Mouse (Mus musculus) lung, embryonic 16.5 days (tissue): ENCODE measurements around the gene Gid4. TPM values are rescaled to one million over a fixed set of nuclear protein-coding genes. Genes with fewer than 3 reads are reported as not detected.

Source experiments
- ATAC-seq: fragments of 200-750 bp; cut with Nextera tagmentation; 2 replicates; pipeline ENCODE4 v1.8.0; 2017; ENCODE audit warnings: low read depth, mild to moderate bottlenecking, moderate library complexity
- H3K27ac ChIP-seq: fragments of 300-500 bp; sonication (generic); 2 replicates; pipeline ENCODE4 v1.5.1; 2014; ENCODE audit warnings: mild to moderate bottlenecking, control low read depth, low read length
- H3K27me3 ChIP-seq: fragments of 300-500 bp; sonication (generic); 2 replicates; pipeline ENCODE4 v1.6.1; 2014; ENCODE audit warnings: low read depth, low read length, mixed read lengths; ENCODE audit not compliant: control insufficient read depth, insufficient read depth
- H3K36me3 ChIP-seq: fragments of 300-500 bp; sonication (generic); 2 replicates; pipeline ENCODE4 v1.6.1; 2014; ENCODE audit warnings: low read length; ENCODE audit not compliant: control insufficient read depth, insufficient read depth
- H3K4me1 ChIP-seq: fragments of 300-500 bp; sonication (generic); replicated peaks from 2 replicates; pipeline ENCODE4 v1.6.1; 2014; ENCODE audit warnings: low read length, mixed read lengths; ENCODE audit not compliant: control insufficient read depth, insufficient read depth
- H3K4me2 ChIP-seq: fragments of 300-500 bp; sonication (generic); 2 replicates; pipeline ENCODE4 v1.6.1; 2014; ENCODE audit warnings: low read depth, low read length, control low read depth
- H3K4me3 ChIP-seq: fragments of 300-500 bp; sonication (generic); 2 replicates; pipeline ENCODE4 v1.5.1; 2014; ENCODE audit warnings: mild to moderate bottlenecking, low read length, control low read depth
- H3K9ac ChIP-seq: fragments of 300-500 bp; sonication (generic); 2 replicates; pipeline ENCODE4 v1.6.1; 2014; ENCODE audit warnings: low read length, control low read depth
- H3K9me3 ChIP-seq: fragments of 300-500 bp; sonication (generic); 2 replicates; pipeline ENCODE4 v1.6.1; 2016; ENCODE audit warnings: low read length; ENCODE audit not compliant: control insufficient read depth
- WGBS: fragments of 180-500 bp; shearing (Covaris S2); extraction: QIAGEN DNeasy Blood & Tissue Kit; methylation state at CpG from one replicate; pipeline ENCODE4 v1.1.7; 2014; 5-methylcytosine and 5-hydroxymethylcytosine counted together
- polyA plus RNA-seq: library from polyadenylated mRNA; unstranded; fragments of >200 nt; fragmentation: Nextera tagmentation; extraction: Ambion mirVana; gene quantifications from 2 replicates; pipeline ENCODE4 v1.2.1, GENCODE M21; 2015

Gid4 gene
- 21.0 and 22.3 TPM in 2 replicates for polyA plus RNA-seq

DNA sequence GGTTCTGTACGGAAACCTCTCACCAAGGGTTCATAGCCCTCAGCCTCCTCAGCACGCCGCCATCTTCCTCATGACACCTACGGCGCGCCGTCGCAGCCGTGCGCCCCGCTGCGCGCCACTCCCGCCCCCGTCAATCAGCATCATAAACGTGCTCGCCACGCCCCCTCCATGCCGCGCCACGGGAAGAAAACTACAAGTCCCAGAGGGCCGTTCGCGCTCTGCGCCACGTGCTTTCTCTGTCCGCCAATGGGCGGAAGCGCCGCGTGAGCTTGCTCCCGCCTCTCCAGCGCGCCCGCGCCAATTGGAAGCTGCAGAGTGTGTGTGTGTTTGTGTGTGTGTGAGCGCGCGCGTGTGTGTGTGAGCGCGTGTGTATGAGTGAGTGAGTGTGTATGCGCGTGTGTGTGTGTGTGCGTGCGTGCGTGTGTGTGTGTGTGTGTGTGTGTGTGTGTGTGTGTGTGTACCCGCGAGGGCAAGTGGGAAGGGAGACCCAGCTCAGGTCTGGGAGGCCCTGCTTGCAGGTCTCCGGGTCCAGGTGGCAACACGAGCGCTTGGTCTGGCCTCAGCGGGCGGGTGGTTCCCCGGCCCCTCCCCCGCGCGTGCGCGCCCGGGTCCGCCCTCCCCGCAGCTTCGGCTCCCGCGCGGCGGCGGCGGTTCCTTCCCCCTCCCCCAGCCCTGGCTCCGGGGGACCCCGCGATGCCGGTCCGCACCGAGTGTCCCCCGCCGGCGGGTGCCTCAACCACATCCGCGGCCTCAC, at the start of gene Gid4:
Gid4 (plus strand) TSS at position 183 of the 754 bp plus-strand sequence.
- Histone ChIP-seq H3K4me2 (peak within 1 kb of the TSS; percentile 82), H3K36me3 (no peaks in the 10 kb centered on the region), H3K27ac (peak within 1 kb of the TSS; percentile 82), H3K9me3 (no peaks in the 10 kb centered on the region), H3K4me3 (peak within 1 kb of the TSS; percentile 64), H3K4me1 (peaks cover 18% of the 10 kb centered on the region), H3K27me3 (no peaks in the 10 kb centered on the region), H3K9ac (peak within 1 kb of the TSS; percentile 98)
- 0% methylated on average over 45 of the region's 81 CpGs for WGBS
- ATAC-seq = peak; percentile 97

GRCm38 (mm10) chr11:60367256-60367655, 49.7 kb upstream of the Gid4 start:
- H3K4me2 ChIP-seq = no peak overlapping the region
- no peaks in the 10 kb centered on the region for H3K9me3 ChIP-seq
- H3K4me3 ChIP-seq = no peak overlapping the region
- no peak for ATAC-seq
- no peaks in the 10 kb centered on the region for H3K27me3 ChIP-seq
- WGBS = 46% methylated on average over 3 of the region's 3 CpGs
- H3K9ac ChIP-seq = no peak overlapping the region
- H3K27ac ChIP-seq = no peak overlapping the region
- peaks cover 4% of the 10 kb centered on the region; the same call in 1 of the 2 replicates for H3K4me1 ChIP-seq
- no peaks in the 10 kb centered on the region for H3K36me3 ChIP-seq

GRCm38 (mm10) chr11:60368909-60369308, 48.0 kb upstream of the Gid4 start:
- Histone ChIP-seq H3K9me3 (no peaks in the 10 kb centered on the region), H3K4me2 (no peak overlapping the region), H3K4me3 (no peak overlapping the region), H3K27ac (no peak overlapping the region), H3K4me1 (peaks cover 4% of the 10 kb centered on the region; the same call in 1 of the 2 replicates), H3K9ac (no peak overlapping the region), H3K36me3 (no peaks in the 10 kb centered on the region), H3K27me3 (no peaks in the 10 kb centered on the region)
- WGBS = 66% methylated on average over 4 of the region's 4 CpGs
- no peak for ATAC-seq

DNA sequence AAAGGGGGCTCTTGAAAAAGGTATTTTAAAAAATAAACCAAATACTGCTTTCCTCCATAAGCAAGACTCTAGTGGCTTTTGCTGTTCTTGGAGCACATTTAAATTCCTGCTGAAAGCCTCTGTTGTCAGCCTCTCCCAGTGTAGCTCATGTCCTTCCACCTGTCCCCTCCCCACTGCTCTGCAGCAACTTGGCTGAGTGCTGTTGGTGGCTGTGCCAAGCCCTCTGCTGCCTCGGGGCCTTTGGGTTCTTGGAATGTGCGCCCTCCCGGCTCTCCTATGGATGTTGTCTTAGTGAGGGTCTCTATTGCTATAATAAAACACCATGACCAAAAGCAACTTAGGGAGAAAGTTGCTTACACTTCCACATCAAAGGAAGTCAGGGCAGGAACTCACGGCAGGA, 47.5 kb upstream of the Gid4 start:
- no peaks in the 10 kb centered on the region for H3K36me3 ChIP-seq
- H3K9ac ChIP-seq = no peak overlapping the region
- WGBS = 58% methylated on average over 4 of the region's 4 CpGs
- H3K4me3 ChIP-seq = no peak overlapping the region
- peaks cover 4% of the 10 kb centered on the region; the same call in 1 of the 2 replicates for H3K4me1 ChIP-seq
- no peaks in the 10 kb centered on the region for H3K27me3 ChIP-seq
- no peak overlapping the region for H3K4me2 ChIP-seq
- no peak for ATAC-seq
- no peak overlapping the region for H3K27ac ChIP-seq
- no peaks in the 10 kb centered on the region for H3K9me3 ChIP-seq

- Histone ChIP-seq H3K27ac (no peak overlapping the region), H3K9ac (no peak overlapping the region), H3K4me2 (no peak overlapping the region), H3K4me3 (no peak overlapping the region), H3K27me3 (no peaks in the 10 kb centered on the region), H3K36me3 (no peaks in the 10 kb centered on the region), H3K9me3 (no peaks in the 10 kb centered on the region), H3K4me1 (peaks cover 4% of the 10 kb centered on the region; the same call in 1 of the 2 replicates)
- ATAC-seq = no peak
- 83% methylated on average over 13 of the region's 13 CpGs for WGBS
Measured at GRCm38 (mm10) chr11:60370431-60370830, 46.5 kb upstream of the Gid4 start.

GRCm38 (mm10) chr11:60374481-60374880, 42.5 kb upstream of the Gid4 start:
- no peak for ATAC-seq
- Histone ChIP-seq H3K36me3 (no peaks in the 10 kb centered on the region), H3K4me1 (no peaks in the 10 kb centered on the region), H3K9me3 (no peaks in the 10 kb centered on the region), H3K4me2 (no peak overlapping the region), H3K4me3 (no peak overlapping the region), H3K27ac (no peak overlapping the region), H3K9ac (no peak overlapping the region), H3K27me3 (no peaks in the 10 kb centered on the region)
- WGBS = 72% methylated on average over 6 of the region's 6 CpGs

GRCm38 (mm10) chr11:60383518-60383917, 33.4 kb upstream of the Gid4 start:
- Histone ChIP-seq H3K4me2 (no peak overlapping the region), H3K4me1 (no peaks in the 10 kb centered on the region), H3K4me3 (no peak overlapping the region), H3K9me3 (no peaks in the 10 kb centered on the region), H3K9ac (no peak overlapping the region), H3K27ac (no peak overlapping the region), H3K27me3 (no peaks in the 10 kb centered on the region), H3K36me3 (no peaks in the 10 kb centered on the region)
- 79% methylated on average over 6 of the region's 6 CpGs for WGBS
- ATAC-seq = no peak

GRCm38 (mm10) chr11:60384762-60385421, 32.1 kb upstream of the Gid4 start:
- H3K27ac ChIP-seq = no peak overlapping the region
- H3K4me1 ChIP-seq = no peaks in the 10 kb centered on the region
- H3K4me3 ChIP-seq = no peak overlapping the region
- no peaks in the 10 kb centered on the region for H3K36me3 ChIP-seq
- H3K4me2 ChIP-seq = 0 out of 2 replicates have a peak overlapping the region, but pooled peaks have one; percentile 8
- H3K9me3 ChIP-seq = no peaks in the 10 kb centered on the region
- H3K9ac ChIP-seq = no peak overlapping the region
- ATAC-seq = no peak
- no peaks in the 10 kb centered on the region for H3K27me3 ChIP-seq
- 4% methylated on average over 16 of the region's 16 CpGs for WGBS

- no peak overlapping the region for H3K9ac ChIP-seq
- H3K27ac ChIP-seq = no peak overlapping the region
- H3K9me3 ChIP-seq = no peaks in the 10 kb centered on the region
- no peaks in the 10 kb centered on the region for H3K4me1 ChIP-seq
- H3K4me2 ChIP-seq = no peak overlapping the region
- no peak for ATAC-seq
- WGBS = 71% methylated on average over 5 of the region's 5 CpGs
- no peaks in the 10 kb centered on the region for H3K27me3 ChIP-seq
- H3K36me3 ChIP-seq = no peaks in the 10 kb centered on the region
- H3K4me3 ChIP-seq = no peak overlapping the region
Measured at GRCm38 (mm10) chr11:60385946-60386345, 31.0 kb upstream of the Gid4 start.
